10 mouse cellular contexts compared by ENCODE assay signal in genomic region chr3:37816781-37817433, GRCm38 (mm10).
DNase-seq lines count a peak whose midpoint lies in the region; ATAC-seq and TF ChIP-seq lines count a peak whose summit lies in the region.
"Had no signal": no experiment of that assay in that cellular context is flagged by ENCODE, and none has a peak within 500 bp of the region (broad histone marks: within the 10 kb centered on the region; RNA-seq: fewer than 3 reads in every experiment).

No protein-coding gene starts in this region.

- no peaks in the 10 kb centered on the region for H3K36me3 ChIP-seq in forebrain, postnatal 0 days (ENCODE audit: insufficient read depth)
- no peaks in the 10 kb centered on the region for H3K36me3 ChIP-seq in limb, embryonic 13.5 days

- WGBS in forebrain, postnatal 0 days: 11% methylated on average over 6 of the region's 6 CpGs
- 23% methylated on average over 6 of the region's 6 CpGs for WGBS in limb, embryonic 13.5 days

- ATAC-seq in cerebellum, adult (ENCODE audit: insufficient number of reproducible peaks, low FRiP score, low TSS enrichment): peak; percentile 51
- ATAC-seq in forebrain, postnatal 0 days: peak; percentile 89
- no peak for ATAC-seq in limb, embryonic 13.5 days (ENCODE audit: low FRiP score, low read depth)

- peak overlapping the region; percentile 2; the same call in 1 of the 2 replicates for H3K27ac ChIP-seq in forebrain, postnatal 0 days (ENCODE audit: low read depth, low read length)
- H3K27ac ChIP-seq in limb, embryonic 13.5 days: peak overlapping the region; percentile 48; the same call in 1 of the 2 replicates

- no peak overlapping the region for H3K9ac ChIP-seq in forebrain, postnatal 0 days
- H3K9ac ChIP-seq in limb, embryonic 13.5 days: no peak overlapping the region

- H3K4me1 ChIP-seq in forebrain, postnatal 0 days (ENCODE audit: insufficient read depth): peaks cover 11% of the 10 kb centered on the region; the same call in 1 of the 2 replicates
- peaks cover 14% of the 10 kb centered on the region for H3K4me1 ChIP-seq in limb, embryonic 13.5 days

- H3K4me2 ChIP-seq in forebrain, postnatal 0 days (ENCODE audit: low read depth): no peak overlapping the region; the same call in 1 of the 2 replicates
- no peak overlapping the region for H3K4me2 ChIP-seq in limb, embryonic 13.5 days (replicated peaks)

- no peaks in the 10 kb centered on the region for H3K27me3 ChIP-seq in forebrain, postnatal 0 days (ENCODE audit: insufficient read depth, low read length)
- no peaks in the 10 kb centered on the region for H3K27me3 ChIP-seq in limb, embryonic 13.5 days
- H3K27me3 ChIP-seq: megakaryocyte, embryonic 14.5 days had no signal

- no peak for DNase-seq in cerebellum, postnatal 4 days (ENCODE audit: low spot score in 2 of 2)
- DNase-seq in cerebellum, adult 11-12 months: peak; percentile 37
- DNase-seq in forebrain, postnatal 0 days: peak; percentile 76
- DNase-seq in liver: no peak
- DNase-seq in adrenal gland, adult 18-20 months (ENCODE audit: low spot score in 2 of 2): no peak
- DNase-seq in urinary bladder, postnatal 36 days (ENCODE audit: low spot score in 2 of 2): no peak
- DNase-seq: kidney, postnatal 4 days had no signal

- H3K4me3 ChIP-seq in forebrain, postnatal 0 days (ENCODE audit: low read depth, low read length): no peak overlapping the region
- H3K4me3 ChIP-seq in limb, embryonic 13.5 days: no peak overlapping the region
- H3K4me3 ChIP-seq: megakaryocyte, embryonic 14.5 days had no signal

- no peaks in the 10 kb centered on the region for H3K9me3 ChIP-seq in forebrain, postnatal 0 days (ENCODE audit: low read length)
- H3K9me3 ChIP-seq in limb, embryonic 13.5 days: no peaks in the 10 kb centered on the region
- H3K9me3 ChIP-seq: megakaryocyte, embryonic 14.5 days had no signal

- no peak for TF ChIP-seq CTCF in forebrain, postnatal 0 days (IDR thresholded peaks at IDR 0.05; ENCODE audit: low read depth)

Comparison
In these comparisons a context has a peak if more than half of its experiments do, and no peak if none do; other contexts are left out.
1. DNase-seq: peak in cerebellum, adult 11-12 months (single experiment) and forebrain, postnatal 0 days (single experiment); none in cerebellum, postnatal 4 days (0 of 2), liver (single experiment), adrenal gland, adult 18-20 months (0 of 2) and urinary bladder, postnatal 36 days (0 of 2).